Mouse (Mus musculus) embryonic facial prominence, embryonic 11.5 days (tissue): ENCODE data around the gene H2al1a. TPM values are rescaled to one million over a fixed set of nuclear protein-coding genes. Genes with fewer than 3 reads are reported as not detected.

Source experiments
- polyA plus RNA-seq: library from polyadenylated mRNA; unstranded; fragments of >200 nt; fragmentation: Nextera tagmentation; extraction: Ambion mirVana; gene quantifications from 2 replicates; pipeline ENCODE4 v1.2.1, GENCODE M21; 2014

Gene H2al1a
- polyA plus RNA-seq, 1 experiment from 2014 or later, result not detected

Other genes with a start within 250 kb of the H2al1a start
- gene H2al1b, start 3.2 kb downstream of the H2al1a start, polyA plus RNA-seq, result not detected in 2 replicates
- gene H2al1c, start 6.4 kb downstream of the H2al1a start, polyA plus RNA-seq, result not detected in 2 replicates
- not detected in 2 replicates for gene H2al1d, start 9.6 kb downstream of the H2al1a start, polyA plus RNA-seq
- not detected in 2 replicates for gene H2al1e, start 12.7 kb downstream of the H2al1a start, polyA plus RNA-seq
- not detected in 2 replicates for gene H2al1f, start 15.9 kb downstream of the H2al1a start, polyA plus RNA-seq
- not detected in 2 replicates for gene H2al1g, start 19.0 kb downstream of the H2al1a start, polyA plus RNA-seq
- gene H2al1h, start 22.2 kb downstream of the H2al1a start, polyA plus RNA-seq, result not detected in 2 replicates
- gene H2al1i, start 25.4 kb downstream of the H2al1a start, polyA plus RNA-seq, result not detected in 2 replicates
- not detected in 2 replicates for gene H2al1j, start 28.6 kb downstream of the H2al1a start, polyA plus RNA-seq